Comparison of ENCODE assay signal across 13 mouse cellular contexts in genomic region chr9:61388689-61389403, GRCm38 (mm10). TPM values are rescaled to one million over a fixed set of nuclear protein-coding genes. Genes with fewer than 3 reads are reported as not detected.
DNase-seq lines count a peak whose midpoint lies in the region; ATAC-seq and TF ChIP-seq lines count a peak whose summit lies in the region.
"Had no signal": no experiment of that assay in that cellular context is flagged by ENCODE, and none has a peak within 500 bp of the region (broad histone marks: within the 10 kb centered on the region; RNA-seq: fewer than 3 reads in every experiment).

No protein-coding gene starts in this region.

- no peak for TF ChIP-seq POLR2A in lung, adult 2 months (IDR thresholded peaks at IDR 0.05; ENCODE audit: borderline replicate concordance, extremely low read depth, low read depth, low read length)

- TF ChIP-seq EP300 in lung, postnatal 0 days (IDR thresholded peaks at IDR 0.05): no peak

- peak; percentile 21; the same call in 1 of the 2 replicates for ATAC-seq in lung, postnatal 0 days
- no peak for ATAC-seq in embryonic facial prominence, embryonic 14.5 days (ENCODE audit: low read depth)
- peak; percentile 19; the same call in 1 of the 2 replicates for ATAC-seq in stomach, embryonic 15.5 days (ENCODE audit: insufficient read depth, low FRiP score, low read depth)
- no peak for ATAC-seq in megakaryocyte-erythroid progenitor cell, adult 5-6 weeks (replicated peaks; ENCODE audit: low FRiP score, low TSS enrichment, poor library complexity, severe bottlenecking)
- ATAC-seq in megakaryocyte progenitor cell, adult 5-6 weeks (replicated peaks; ENCODE audit: poor library complexity): no peak
- ATAC-seq: forebrain, embryonic 13.5 days had no signal

- no peak overlapping the region for H3K9ac ChIP-seq in lung, postnatal 0 days (replicated peaks; ENCODE audit: low read depth)
- H3K9ac ChIP-seq in embryonic facial prominence, embryonic 14.5 days (ENCODE audit: low read depth, low read length): 0 out of 2 replicates have a peak overlapping the region, but pooled peaks have one; percentile 10
- H3K9ac ChIP-seq in stomach, embryonic 15.5 days: no peak overlapping the region
- H3K9ac ChIP-seq: forebrain, embryonic 13.5 days; neural tube, embryonic 13.5 days had no signal

- H3K36me3 ChIP-seq in lung, postnatal 0 days (ENCODE audit: insufficient read depth, low read length): peaks cover 8% of the 10 kb centered on the region
- H3K36me3 ChIP-seq in embryonic facial prominence, embryonic 14.5 days (ENCODE audit: control insufficient read depth, insufficient read depth, low read length): peaks cover 66% of the 10 kb centered on the region
- H3K36me3 ChIP-seq in stomach, embryonic 15.5 days: peaks cover 24% of the 10 kb centered on the region

- no peak overlapping the region for H3K4me3 ChIP-seq in lung, postnatal 0 days (ENCODE audit: low read depth, low read length)
- no peak overlapping the region for H3K4me3 ChIP-seq in lung, adult 2 months (replicated peaks; ENCODE audit: extremely low read depth, low read depth, low read length)
- H3K4me3 ChIP-seq in embryonic facial prominence, embryonic 14.5 days (ENCODE audit: low read depth, low read length): no peak overlapping the region
- no peak overlapping the region for H3K4me3 ChIP-seq in stomach, embryonic 15.5 days (replicated peaks)
- H3K4me3 ChIP-seq: forebrain, embryonic 13.5 days; gastrocnemius, adult 2 months; neural tube, embryonic 13.5 days had no signal

- H3K4me1 ChIP-seq in lung, postnatal 0 days (ENCODE audit: insufficient read depth, low read depth, low read length): no peaks in the 10 kb centered on the region; the same call in 1 of the 2 replicates
- H3K4me1 ChIP-seq in lung, adult 2 months (ENCODE audit: control insufficient read depth, insufficient read depth, low read length): peaks cover 18% of the 10 kb centered on the region
- peaks cover 34% of the 10 kb centered on the region for H3K4me1 ChIP-seq in embryonic facial prominence, embryonic 14.5 days (ENCODE audit: control insufficient read depth, insufficient read depth, low read length)
- H3K4me1 ChIP-seq in stomach, embryonic 15.5 days: peaks cover 53% of the 10 kb centered on the region

- no peak overlapping the region for H3K4me2 ChIP-seq in lung, postnatal 0 days (replicated peaks; ENCODE audit: low read depth, low read length)
- no peak overlapping the region for H3K4me2 ChIP-seq in embryonic facial prominence, embryonic 14.5 days (ENCODE audit: low read depth, low read length)
- no peak overlapping the region for H3K4me2 ChIP-seq in stomach, embryonic 15.5 days
- H3K4me2 ChIP-seq: forebrain, embryonic 13.5 days; neural tube, embryonic 13.5 days had no signal

- no peaks in the 10 kb centered on the region for H3K27me3 ChIP-seq in lung, postnatal 0 days (replicated peaks; ENCODE audit: insufficient read depth, low read length)
- H3K27me3 ChIP-seq in embryonic facial prominence, embryonic 14.5 days (replicated peaks; ENCODE audit: control insufficient read depth, insufficient read depth, low read length): no peaks in the 10 kb centered on the region
- no peaks in the 10 kb centered on the region for H3K27me3 ChIP-seq in stomach, embryonic 15.5 days (replicated peaks)

- peak; percentile 53 for DNase-seq in lung, postnatal 0 days (ENCODE audit: low spot score)
- DNase-seq in lung, adult 2 months: no peak
- peak; percentile 41 for DNase-seq in embryonic facial prominence, embryonic 14.5 days (ENCODE audit: low spot score)
- peak; percentile 39 for DNase-seq in kidney, postnatal 14 days
- DNase-seq: cerebellum, postnatal 10 days; gastrocnemius, adult 2 months; layer of hippocampus, adult 9-11 months; right cerebral cortex, adult 18-20 months had no signal

- H3K27ac ChIP-seq in lung, postnatal 0 days (ENCODE audit: low read length): no peak overlapping the region
- no peak overlapping the region for H3K27ac ChIP-seq in embryonic facial prominence, embryonic 14.5 days (replicated peaks; ENCODE audit: low read depth, low read length)
- H3K27ac ChIP-seq in stomach, embryonic 15.5 days: no peak overlapping the region
- H3K27ac ChIP-seq: forebrain, embryonic 13.5 days; gastrocnemius, adult 2 months; neural tube, embryonic 13.5 days had no signal

- no peak for TF ChIP-seq CTCF in lung, postnatal 0 days (IDR thresholded peaks at IDR 0.05)
- no peak for TF ChIP-seq CTCF in lung, adult 2 months (IDR thresholded peaks at IDR 0.05; ENCODE audit: insufficient read depth, low read length)

- 53% methylated on average over 14 of the region's 14 CpGs for WGBS in lung, postnatal 0 days
- WGBS in lung, adult 2 months: 51% methylated on average over 14 of the region's 14 CpGs
- 52% methylated on average over 14 of the region's 14 CpGs for WGBS in embryonic facial prominence, embryonic 14.5 days
- WGBS in stomach, embryonic 15.5 days: 56% methylated on average over 14 of the region's 14 CpGs

- no peaks in the 10 kb centered on the region for H3K9me3 ChIP-seq in lung, postnatal 0 days (ENCODE audit: low read length)
- no peaks in the 10 kb centered on the region for H3K9me3 ChIP-seq in embryonic facial prominence, embryonic 14.5 days (ENCODE audit: control insufficient read depth, low read length)
- no peaks in the 10 kb centered on the region for H3K9me3 ChIP-seq in stomach, embryonic 15.5 days
- H3K9me3 ChIP-seq: forebrain, embryonic 13.5 days; neural tube, embryonic 13.5 days had no signal

RNA-seq across cellular contexts. Expression of gene Tle3, which starts 16.7 kb away (rescaled TPM):
- 16.2 and 16.3 TPM in 2 replicates for polyA plus RNA-seq in lung, postnatal 0 days (2015; fragmentation: Nextera tagmentation; extraction: Ambion mirVana)
- polyA plus RNA-seq in lung, adult 2 months (2012; rRNA removed): 55.1 and 59.1 TPM in 2 replicates
- 25.5 and 31.4 TPM in 2 replicates for polyA plus RNA-seq in embryonic facial prominence, embryonic 14.5 days (2014; fragmentation: Nextera tagmentation; extraction: Ambion mirVana)
- 24.3 and 25.4 TPM in 2 replicates for polyA plus RNA-seq in stomach, embryonic 15.5 days (2015; fragmentation: Nextera tagmentation; extraction: Ambion mirVana)
- 53.3 and 57.0 TPM in 2 replicates for total RNA-seq in megakaryocyte-erythroid progenitor cell, adult 5-6 weeks (2014; fragmentation: Nextera tagmentation)
- 19.1 and 26.7 TPM in 2 replicates for total RNA-seq in megakaryocyte-erythroid progenitor cell, adult 5-6 weeks (2017)
- total RNA-seq in megakaryocyte progenitor cell, adult 5-6 weeks (2015): 65.2 and 66.2 TPM in 2 replicates
- total RNA-seq in megakaryocyte progenitor cell, adult 5-6 weeks (2017): 48.0 and 50.5 TPM in 2 replicates

Comparison
In these comparisons a context has a peak if more than half of its experiments do, and no peak if none do; other contexts are left out.
1. ATAC-seq: peak in lung, postnatal 0 days (single experiment) and stomach, embryonic 15.5 days (single experiment); none in embryonic facial prominence, embryonic 14.5 days (single experiment), megakaryocyte-erythroid progenitor cell, adult 5-6 weeks (single experiment) and megakaryocyte progenitor cell, adult 5-6 weeks (single experiment).